Mouse (Mus musculus): ENCODE measurements around the gene Igf2bp1. TPM values are rescaled to one million over a fixed set of nuclear protein-coding genes. Genes with fewer than 3 reads are reported as not detected.
"Not testable (repeated sequence)": the region's sequence is repeated elsewhere in the genome, so short reads cannot be mapped to it uniquely, and the experiment has no call there.

Gene Igf2bp1
- polyA plus RNA-seq, 1 experiment from 2014 or later = 165 TPM

- peaks cover 99% of the 10 kb centered on the region for H3K36me3 ChIP-seq
- no peak for DNase-seq (ENCODE audit: low spot score)
- peaks cover 27% of the 10 kb centered on the region for H3K4me1 ChIP-seq
- WGBS = 91% methylated on average over 3 of the region's 3 CpGs
- no peaks in the 10 kb centered on the region for H3K9me3 ChIP-seq (replicated peaks)
- no peak overlapping the region for H3K4me3 ChIP-seq
- no peak overlapping the region for H3K27ac ChIP-seq
- H3K27me3 ChIP-seq (ENCODE audit: low read depth, poor library complexity, severe bottlenecking) = no peaks in the 10 kb centered on the region
Observed at GRCm38 (mm10) chr11:95978487-95978886, 27.3 kb downstream of the Igf2bp1 start.

DNA sequence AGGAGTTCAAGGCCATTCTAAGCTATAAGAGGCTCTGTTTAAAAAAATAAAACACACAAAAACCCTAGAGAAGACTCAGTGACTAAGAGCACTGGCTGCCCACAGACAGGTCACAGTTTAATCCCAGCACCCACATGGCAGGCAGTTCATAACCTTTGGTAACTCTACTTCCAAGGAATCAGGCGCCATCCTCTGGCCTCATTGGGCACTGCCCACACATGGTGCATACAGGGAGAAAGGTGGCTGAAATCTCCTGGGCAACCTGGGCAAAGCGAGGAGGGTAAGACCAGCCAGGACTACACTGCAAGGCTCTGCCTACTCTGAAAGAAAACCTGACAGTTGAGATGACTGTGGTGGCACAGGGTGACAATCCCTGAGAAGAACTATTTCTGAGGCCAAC, 29.4 kb downstream of the Igf2bp1 start:
- Histone ChIP-seq H3K4me3 (no peak overlapping the region), H3K36me3 (peaks cover 98% of the 10 kb centered on the region), H3K27ac (no peak overlapping the region), H3K27me3 (ENCODE audit: low read depth, poor library complexity, severe bottlenecking) (no peaks in the 10 kb centered on the region), H3K4me1 (peaks cover 6% of the 10 kb centered on the region), H3K9me3 (replicated peaks) (no peaks in the 10 kb centered on the region)
- no peak for DNase-seq (ENCODE audit: low spot score)
- WGBS = 88% methylated on average over 2 of the region's 2 CpGs

DNA sequence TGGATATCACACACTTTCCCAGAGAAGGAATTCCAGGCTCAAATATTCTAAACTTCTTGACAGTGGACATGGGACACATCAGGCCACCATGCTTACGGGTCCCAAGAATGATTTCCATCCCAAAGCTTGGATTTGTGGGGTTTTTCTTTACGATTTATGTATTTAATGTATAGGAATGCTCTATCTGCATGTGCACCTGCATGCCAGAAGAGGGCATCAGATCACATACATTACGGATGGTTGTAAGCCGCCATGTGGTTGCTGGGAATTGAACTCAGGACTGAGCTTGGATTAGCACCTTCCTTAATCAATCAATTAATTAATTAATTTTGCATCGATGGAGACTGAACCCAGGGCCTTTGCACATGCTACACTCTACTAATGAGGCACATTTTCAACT, 30.0 kb downstream of the Igf2bp1 start:
- Histone ChIP-seq H3K36me3 (peaks cover 98% of the 10 kb centered on the region), H3K27me3 (ENCODE audit: low read depth, poor library complexity, severe bottlenecking) (no peaks in the 10 kb centered on the region), H3K4me3 (no peak overlapping the region), H3K9me3 (replicated peaks) (no peaks in the 10 kb centered on the region), H3K4me1 (peaks cover under 1% of the 10 kb centered on the region; the same call in 1 of the 2 replicates), H3K27ac (no peak overlapping the region)
- WGBS = 93% methylated on average over 5 of the region's 5 CpGs
- no peak for DNase-seq (ENCODE audit: low spot score)

DNA sequence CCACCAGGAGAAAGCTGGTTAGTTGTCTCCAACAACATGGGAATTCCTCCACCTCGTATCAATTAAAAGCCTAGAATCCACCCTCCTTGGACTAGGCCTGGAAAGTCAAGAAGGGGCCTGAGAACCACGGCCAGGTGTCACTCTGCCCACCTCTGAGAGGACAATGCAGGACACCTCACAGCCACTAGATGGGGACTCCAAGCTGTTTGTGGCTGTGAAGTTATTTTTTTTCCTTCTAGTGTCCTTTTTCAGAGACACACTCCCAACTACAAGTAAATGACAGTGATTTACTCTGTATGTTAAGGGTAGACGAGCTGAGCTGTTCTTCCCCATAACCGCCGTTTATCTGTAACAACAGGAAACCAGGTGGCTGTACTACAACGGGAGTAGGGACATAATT, 32.6 kb downstream of the Igf2bp1 start:
- 81% methylated on average over 6 of the region's 6 CpGs for WGBS
- Histone ChIP-seq H3K4me3 (no peak overlapping the region), H3K9me3 (replicated peaks) (no peaks in the 10 kb centered on the region), H3K27me3 (ENCODE audit: low read depth, poor library complexity, severe bottlenecking) (no peaks in the 10 kb centered on the region), H3K27ac (no peak overlapping the region), H3K4me1 (no peaks in the 10 kb centered on the region), H3K36me3 (peaks cover 99% of the 10 kb centered on the region)
- no peak for DNase-seq (ENCODE audit: low spot score)

DNA sequence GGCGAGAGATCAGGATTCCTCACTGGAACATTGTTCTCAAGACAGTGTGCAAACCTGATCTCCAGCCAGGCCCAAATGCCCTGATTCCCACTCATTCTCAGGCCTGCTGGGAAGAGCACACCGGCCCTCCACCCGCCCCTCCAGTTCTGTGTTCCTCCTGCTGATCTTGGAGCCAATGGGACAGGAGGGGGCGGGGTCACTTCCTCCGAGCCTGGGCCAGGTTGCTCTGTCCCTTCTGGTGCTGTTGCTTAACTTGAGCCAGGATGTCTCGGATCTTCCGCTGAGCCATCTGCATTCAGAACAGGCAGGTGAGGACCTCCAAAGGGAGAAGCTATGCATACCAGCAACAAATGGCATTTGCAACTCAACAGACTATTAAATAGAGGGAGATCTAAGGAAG, 42.4 kb downstream of the Igf2bp1 start:
- 74% methylated on average over 7 of the region's 7 CpGs for WGBS
- no peak for DNase-seq (ENCODE audit: low spot score)
- H3K4me1 ChIP-seq = no peaks in the 10 kb centered on the region
- H3K36me3 ChIP-seq = peaks cover 98% of the 10 kb centered on the region
- no peak overlapping the region for H3K4me3 ChIP-seq
- H3K27me3 ChIP-seq (ENCODE audit: low read depth, poor library complexity, severe bottlenecking) = no peaks in the 10 kb centered on the region
- no peak overlapping the region for H3K27ac ChIP-seq
- H3K9me3 ChIP-seq (replicated peaks) = no peaks in the 10 kb centered on the region

DNA sequence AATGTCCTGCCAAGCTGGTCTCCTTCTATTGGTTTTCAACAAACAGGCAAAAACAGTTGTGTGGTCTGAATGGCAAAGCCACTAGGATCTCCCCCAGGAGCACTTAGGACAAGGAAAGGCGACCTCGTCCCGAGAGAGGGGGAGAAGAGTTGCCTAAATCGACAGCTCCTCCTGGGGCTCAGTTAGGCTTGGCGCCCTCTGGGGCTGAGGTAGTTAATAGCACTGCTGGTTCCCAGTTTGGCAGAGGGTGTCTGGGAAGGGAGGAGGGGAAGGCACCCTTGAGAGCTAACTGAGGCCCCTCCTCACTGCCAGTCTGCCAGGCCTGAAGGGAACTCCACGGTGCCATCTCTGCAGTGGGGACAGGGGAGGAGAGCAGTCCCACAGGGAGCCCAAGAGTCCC, 46.6 kb downstream of the Igf2bp1 start:
- Histone ChIP-seq H3K4me3 (no peak overlapping the region), H3K36me3 (peaks cover 79% of the 10 kb centered on the region), H3K27ac (0 out of 2 replicates have a peak overlapping the region, but pooled peaks have one; percentile 21), H3K9me3 (replicated peaks) (no peaks in the 10 kb centered on the region), H3K4me1 (no peaks in the 10 kb centered on the region), H3K27me3 (ENCODE audit: low read depth, poor library complexity, severe bottlenecking) (no peaks in the 10 kb centered on the region)
- no peak for DNase-seq (ENCODE audit: low spot score)
- 66% methylated on average over 6 of the region's 6 CpGs for WGBS

DNA sequence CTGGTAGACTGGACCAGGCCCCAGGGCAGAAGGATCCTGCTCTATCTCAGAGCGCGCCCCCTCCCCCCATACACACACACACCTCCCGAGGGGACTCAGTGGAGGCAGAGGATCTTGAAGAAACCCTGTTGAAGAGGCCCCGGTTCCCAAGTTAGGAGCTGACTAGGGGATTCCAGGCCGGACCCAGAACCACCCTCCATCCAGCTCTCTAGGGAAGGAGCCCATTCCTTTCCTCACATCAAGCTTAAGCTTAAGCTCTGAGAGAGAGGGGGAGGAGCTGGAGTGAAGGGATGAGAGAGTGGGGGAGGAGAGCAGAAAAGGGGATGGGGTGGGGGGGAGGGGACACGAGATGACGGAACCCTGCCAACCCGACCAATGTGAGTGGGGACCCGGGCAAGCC, 47.5 kb downstream of the Igf2bp1 start:
- H3K4me1 ChIP-seq = no peaks in the 10 kb centered on the region
- H3K4me3 ChIP-seq = no peak overlapping the region
- H3K36me3 ChIP-seq = peaks cover 71% of the 10 kb centered on the region
- no peaks in the 10 kb centered on the region for H3K27me3 ChIP-seq (ENCODE audit: low read depth, poor library complexity, severe bottlenecking)
- 75% methylated on average over 9 of the region's 9 CpGs for WGBS
- H3K9me3 ChIP-seq (replicated peaks) = no peaks in the 10 kb centered on the region
- no peak for DNase-seq (ENCODE audit: low spot score)
- H3K27ac ChIP-seq = no peak overlapping the region

- no peaks in the 10 kb centered on the region for H3K9me3 ChIP-seq (replicated peaks)
- H3K36me3 ChIP-seq = peaks cover 63% of the 10 kb centered on the region
- H3K27ac ChIP-seq = no peak overlapping the region
- 89% methylated on average over 7 of the region's 7 CpGs for WGBS
- H3K27me3 ChIP-seq (ENCODE audit: low read depth, poor library complexity, severe bottlenecking) = no peaks in the 10 kb centered on the region
- no peaks in the 10 kb centered on the region for H3K4me1 ChIP-seq
- H3K4me3 ChIP-seq = no peak overlapping the region
- no peak for DNase-seq (ENCODE audit: low spot score)
Observed at GRCm38 (mm10) chr11:95957407-95957806, 48.3 kb downstream of the Igf2bp1 start.

- H3K36me3 ChIP-seq = peaks cover 23% of the 10 kb centered on the region
- WGBS = 83% methylated on average over 5 of the region's 5 CpGs
- H3K4me1 ChIP-seq = no peaks in the 10 kb centered on the region
- H3K27ac ChIP-seq = no peak overlapping the region
- H3K4me3 ChIP-seq = no peak overlapping the region
- no peaks in the 10 kb centered on the region for H3K27me3 ChIP-seq (ENCODE audit: low read depth, poor library complexity, severe bottlenecking)
- DNase-seq (ENCODE audit: low spot score) = no peak
- no peaks in the 10 kb centered on the region for H3K9me3 ChIP-seq (replicated peaks)
Observed at GRCm38 (mm10) chr11:95953313-95953712, 52.4 kb downstream of the Igf2bp1 start.

- Histone ChIP-seq H3K36me3 (no peaks in the 10 kb centered on the region), H3K27me3 (ENCODE audit: low read depth, poor library complexity, severe bottlenecking) (no peaks in the 10 kb centered on the region), H3K9me3 (replicated peaks) (no peaks in the 10 kb centered on the region), H3K4me3 (no peak overlapping the region), H3K27ac (no peak overlapping the region), H3K4me1 (no peaks in the 10 kb centered on the region)
- 79% methylated on average over 13 of the region's 13 CpGs for WGBS
- no peak for DNase-seq (ENCODE audit: low spot score)
Observed at GRCm38 (mm10) chr11:95945838-95946472, 59.8 kb downstream of the Igf2bp1 start.

DNA sequence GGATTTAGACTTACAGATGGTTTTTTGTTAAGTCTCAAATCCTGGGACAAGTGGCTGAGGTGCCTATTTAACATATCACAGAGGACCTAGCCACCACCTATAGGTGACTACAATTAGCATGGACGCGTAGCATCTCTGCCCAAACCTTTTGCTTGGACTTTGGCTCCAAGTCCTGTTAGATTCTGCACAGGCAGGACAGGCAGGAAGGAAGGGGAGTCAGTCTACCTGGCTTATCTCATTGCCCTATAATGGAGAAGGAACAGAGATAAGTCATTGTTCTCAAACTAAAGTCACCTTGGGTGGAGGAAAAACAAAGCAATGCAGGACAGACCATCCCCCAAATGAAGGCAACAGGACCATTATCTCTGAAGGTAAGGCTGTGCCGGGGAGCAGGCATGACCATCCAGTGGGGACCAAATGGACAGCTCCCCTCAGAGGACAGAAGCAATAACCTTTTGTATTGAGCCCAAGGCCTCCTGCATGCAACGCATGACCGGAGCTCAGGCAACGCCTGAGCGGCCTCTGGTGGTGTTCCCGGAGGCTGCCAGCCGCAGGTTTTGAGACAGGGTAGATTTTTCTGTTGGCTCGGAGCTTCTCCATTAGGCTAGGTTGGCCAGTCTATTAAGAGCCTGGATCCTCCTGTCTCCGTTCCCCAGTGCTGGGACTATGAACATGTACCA, 65.8 kb downstream of the Igf2bp1 start:
- Histone ChIP-seq H3K4me1 (no peaks in the 10 kb centered on the region), H3K4me3 (no peak overlapping the region), H3K27ac (no peak overlapping the region), H3K9me3 (replicated peaks) (no peaks in the 10 kb centered on the region), H3K27me3 (ENCODE audit: low read depth, poor library complexity, severe bottlenecking) (no peaks in the 10 kb centered on the region), H3K36me3 (no peaks in the 10 kb centered on the region)
- no peak for DNase-seq (ENCODE audit: low spot score)
- 39% methylated on average over 11 of the region's 11 CpGs for WGBS

DNA sequence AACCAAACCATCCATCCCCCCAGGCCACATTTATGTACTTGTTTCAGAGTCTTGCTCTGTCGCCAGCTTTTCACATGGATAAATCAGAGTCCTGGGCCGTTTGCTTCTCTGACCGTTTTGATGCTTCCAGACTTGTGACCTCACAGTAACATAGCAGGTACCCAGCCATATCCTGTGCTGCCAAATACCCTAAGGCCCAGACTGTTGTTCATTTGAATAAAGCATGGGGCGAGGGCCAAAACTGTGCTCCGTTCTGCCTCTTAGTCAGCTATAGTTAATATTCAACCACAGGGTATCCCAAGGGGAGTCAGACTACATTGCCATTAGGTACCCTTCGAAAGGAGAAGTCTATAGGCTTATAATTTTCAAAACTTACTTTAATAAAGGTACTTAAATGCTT, 69.3 kb downstream of the Igf2bp1 start:
- Histone ChIP-seq H3K36me3 (no peaks in the 10 kb centered on the region), H3K9me3 (replicated peaks) (no peaks in the 10 kb centered on the region), H3K27me3 (ENCODE audit: low read depth, poor library complexity, severe bottlenecking) (no peaks in the 10 kb centered on the region), H3K4me1 (no peaks in the 10 kb centered on the region), H3K27ac (no peak overlapping the region), H3K4me3 (no peak overlapping the region)
- whole genome bisulfite sequencing = 87% methylated on average over 6 of the region's 6 CpGs
- DNase-seq (ENCODE audit: low spot score) = no peak

DNA sequence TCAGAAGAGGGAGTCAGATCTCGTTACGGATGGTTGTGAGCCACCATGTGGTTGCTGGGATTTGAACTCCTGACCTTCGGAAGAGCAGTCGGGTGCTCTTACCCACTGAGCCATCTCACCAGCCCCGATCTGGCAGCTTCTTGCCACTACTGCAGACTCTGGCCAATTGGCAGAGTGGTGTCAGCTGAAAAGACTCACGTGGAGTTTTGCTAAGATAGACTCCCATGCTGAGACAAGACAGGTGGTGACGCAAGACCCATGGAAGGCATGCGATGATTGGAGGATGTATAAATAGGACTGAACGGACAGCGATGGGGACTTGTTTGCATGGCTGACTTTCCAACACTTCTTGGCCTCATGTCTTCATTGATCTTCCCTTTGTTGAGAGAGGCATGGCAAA, 73.6 kb downstream of the Igf2bp1 start:
- H3K27me3 ChIP-seq (ENCODE audit: low read depth, poor library complexity, severe bottlenecking); H3K4me1 ChIP-seq; DNase-seq (ENCODE audit: low spot score); H3K9me3 ChIP-seq (replicated peaks); H3K36me3 ChIP-seq; H3K27ac ChIP-seq; H3K4me3 ChIP-seq: not testable (repeated sequence)
- WGBS = 91% methylated on average over 10 of the region's 10 CpGs

Data from limb, embryonic 10.5 days (tissue).